Mouse (Mus musculus) liver, postnatal 0 days (tissue): ENCODE data around the gene Lmtk3.

ENCODE experiments used
- CTCF ChIP-seq: sonication (generic); IDR thresholded peaks from 2 replicates; pipeline ENCODE4 v1.5.1; 2016; ENCODE audit warnings: antibody characterized with exemption, low read depth
- EP300 ChIP-seq: IDR thresholded peaks from 2 replicates; pipeline ENCODE4 v1.6.1; 2016; ENCODE audit warnings: antibody characterized with exemption, low read depth, mild to moderate bottlenecking

- no peak for TF ChIP-seq CTCF
- TF ChIP-seq EP300 = no peak
Measured at GRCm38 (mm10) chr7:45779081-45779641, 4.4 kb upstream of the Lmtk3 start.
